19 mouse cellular contexts compared by ENCODE assay signal in genomic region chr1:149950254-149950653, GRCm38 (mm10).
"Had no signal": no experiment of that assay in that cellular context is flagged by ENCODE, and none has a peak within 500 bp of the region (broad histone marks: within the 10 kb centered on the region; RNA-seq: fewer than 3 reads in every experiment).

No protein-coding gene starts in this region.

- H3K27me3 ChIP-seq: midbrain, embryonic 12.5 days; midbrain, embryonic 15.5 days; neural tube, embryonic 12.5 days; neural tube, embryonic 15.5 days had no signal

- ATAC-seq: intestine, postnatal 0 days; liver, postnatal 0 days; lung, postnatal 0 days; midbrain, embryonic 15.5 days had no signal

- H3K9ac ChIP-seq: liver, embryonic 14.5 days; liver, postnatal 0 days; lung, embryonic 14.5 days; midbrain, embryonic 12.5 days; midbrain, embryonic 15.5 days; neural tube, embryonic 12.5 days; neural tube, embryonic 15.5 days had no signal

- H3K4me1 ChIP-seq: midbrain, embryonic 12.5 days; midbrain, embryonic 15.5 days; neural tube, embryonic 12.5 days; neural tube, embryonic 15.5 days had no signal

- H3K4me3 ChIP-seq: left cerebral cortex, adult 2 months; midbrain, embryonic 12.5 days; midbrain, embryonic 15.5 days; neural tube, embryonic 12.5 days; neural tube, embryonic 15.5 days had no signal

- H3K4me2 ChIP-seq: liver, embryonic 11.5 days; lung, embryonic 14.5 days; midbrain, embryonic 12.5 days; midbrain, embryonic 15.5 days; neural tube, embryonic 12.5 days; neural tube, embryonic 15.5 days had no signal

- H3K36me3 ChIP-seq: midbrain, embryonic 12.5 days; midbrain, embryonic 15.5 days; neural tube, embryonic 12.5 days; neural tube, embryonic 15.5 days had no signal

- H3K27ac ChIP-seq: left cerebral cortex, adult 2 months; liver, embryonic 14.5 days; midbrain, embryonic 12.5 days; midbrain, embryonic 15.5 days; neural tube, embryonic 12.5 days; neural tube, embryonic 15.5 days; stomach, postnatal 0 days had no signal

- DNase-seq: layer of hippocampus, postnatal 36 days; liver, postnatal 0 days; lung, embryonic 14.5 days; right cerebral cortex, adult 18-20 months; right cerebral cortex, postnatal 14 days; right cerebral cortex, postnatal 4 days; thymus, adult 2 months; thymus, postnatal 14 days; thymus, postnatal 4 days had no signal

- H3K9me3 ChIP-seq: midbrain, embryonic 12.5 days; midbrain, embryonic 15.5 days; neural tube, embryonic 12.5 days; neural tube, embryonic 15.5 days had no signal
